Mouse (Mus musculus): Measurements from ENCODE around the gene Pycr1. TPM values are rescaled to one million over a fixed set of nuclear protein-coding genes. Genes with fewer than 3 reads are reported as not detected.

The Pycr1 gene
- polyA plus RNA-seq, 1 experiment: 41.7 TPM

- Histone ChIP-seq H3K36me3 (ENCODE audit: control insufficient read depth, insufficient read depth, low read length, poor library complexity, severe bottlenecking) (peaks cover 50% of the 10 kb centered on the region), H3K27me3 (ENCODE audit: control insufficient read depth, insufficient read depth, low read length, poor library complexity, severe bottlenecking) (no peaks in the 10 kb centered on the region), H3K9me3 (replicated peaks; ENCODE audit: control insufficient read depth, insufficient read depth, low read length, poor library complexity, severe bottlenecking) (no peaks in the 10 kb centered on the region), H3K9ac (ENCODE audit: low read depth, poor library complexity, severe bottlenecking) (peak overlapping the region; percentile 84), H3K4me3 (ENCODE audit: low read depth, low read length) (peak overlapping the region; percentile 93), H3K4me1 (ENCODE audit: control insufficient read depth, insufficient read depth, low read length) (peaks cover 1% of the 10 kb centered on the region), H3K27ac (ENCODE audit: insufficient read depth, low read length) (peak overlapping the region; percentile 61; the same call in 1 of the 2 replicates)
- TF ChIP-seq EP300 (IDR thresholded peaks at IDR 0.05; ENCODE audit: insufficient read depth, low read depth, low read length) (no peak), CTCF (IDR thresholded peaks at IDR 0.05; ENCODE audit: low read depth, low read length) (no peak)
Observed at GRCm38 (mm10) chr11:120598990-120599549, 44.5 kb downstream of the Pycr1 start.

GRCm38 (mm10) chr11:120598283-120598989 lies 45.1 kb downstream of the Pycr1 start, which contains the start of the genes Alyref and Anapc11:
Gene Alyref, minus strand, starts transcription at chr11:120598365.
Gene Anapc11, plus strand, starts transcription at chr11:120598421.
- Histone ChIP-seq H3K4me3 (ENCODE audit: low read depth, low read length) (peak within 1 kb of the TSS; percentile 97), H3K9me3 (replicated peaks; ENCODE audit: control insufficient read depth, insufficient read depth, low read length, poor library complexity, severe bottlenecking) (no peaks in the 10 kb centered on the region), H3K9ac (ENCODE audit: low read depth, poor library complexity, severe bottlenecking) (peak within 1 kb of the TSS; percentile 97), H3K36me3 (ENCODE audit: control insufficient read depth, insufficient read depth, low read length, poor library complexity, severe bottlenecking) (peaks cover 51% of the 10 kb centered on the region), H3K27ac (ENCODE audit: insufficient read depth, low read length) (peak within 1 kb of the TSS; percentile 61), H3K27me3 (ENCODE audit: control insufficient read depth, insufficient read depth, low read length, poor library complexity, severe bottlenecking) (no peaks in the 10 kb centered on the region), H3K4me1 (ENCODE audit: control insufficient read depth, insufficient read depth, low read length) (peaks cover 1% of the 10 kb centered on the region)
- TF ChIP-seq CTCF (IDR thresholded peaks at IDR 0.05; ENCODE audit: low read depth, low read length) (no peak), EP300 (IDR thresholded peaks at IDR 0.05; ENCODE audit: insufficient read depth, low read depth, low read length) (0 out of 2 replicates have a peak, but pooled peaks have one; percentile 42), POLR2A (IDR thresholded peaks at IDR 0.05; ENCODE audit: insufficient read depth, low read length) (peak; percentile 22)

GRCm38 (mm10) chr11:120597240-120598235 lies 46.0 kb downstream of the Pycr1 start:
- H3K36me3 ChIP-seq (ENCODE audit: control insufficient read depth, insufficient read depth, low read length, poor library complexity, severe bottlenecking): peaks cover 55% of the 10 kb centered on the region
- H3K9ac ChIP-seq (ENCODE audit: low read depth, poor library complexity, severe bottlenecking): peak overlapping the region; percentile 97
- no peaks in the 10 kb centered on the region for H3K27me3 ChIP-seq (ENCODE audit: control insufficient read depth, insufficient read depth, low read length, poor library complexity, severe bottlenecking)
- H3K9me3 ChIP-seq (replicated peaks; ENCODE audit: control insufficient read depth, insufficient read depth, low read length, poor library complexity, severe bottlenecking): no peaks in the 10 kb centered on the region
- peak overlapping the region; percentile 12; the same call in 1 of the 2 replicates for H3K27ac ChIP-seq (ENCODE audit: insufficient read depth, low read length)
- H3K4me1 ChIP-seq (ENCODE audit: control insufficient read depth, insufficient read depth, low read length): peaks cover 1% of the 10 kb centered on the region
- TF ChIP-seq POLR2A (IDR thresholded peaks at IDR 0.05; ENCODE audit: insufficient read depth, low read length): no peak
- no peak for TF ChIP-seq CTCF (IDR thresholded peaks at IDR 0.05; ENCODE audit: low read depth, low read length)
- no peak for TF ChIP-seq EP300 (IDR thresholded peaks at IDR 0.05; ENCODE audit: insufficient read depth, low read depth, low read length)
- H3K4me3 ChIP-seq (ENCODE audit: low read depth, low read length): peak overlapping the region; percentile 97

- no peaks in the 10 kb centered on the region for H3K4me1 ChIP-seq (ENCODE audit: control insufficient read depth, insufficient read depth, low read length)
- TF ChIP-seq CTCF (IDR thresholded peaks at IDR 0.05; ENCODE audit: low read depth, low read length) (no peak), POLR2A (IDR thresholded peaks at IDR 0.05; ENCODE audit: insufficient read depth, low read length) (no peak), EP300 (IDR thresholded peaks at IDR 0.05; ENCODE audit: insufficient read depth, low read depth, low read length) (no peak)
- H3K27me3 ChIP-seq (ENCODE audit: control insufficient read depth, insufficient read depth, low read length, poor library complexity, severe bottlenecking): no peaks in the 10 kb centered on the region
- no peak overlapping the region for H3K9ac ChIP-seq (ENCODE audit: low read depth, poor library complexity, severe bottlenecking)
- no peak overlapping the region for H3K27ac ChIP-seq (ENCODE audit: insufficient read depth, low read length)
- no peak overlapping the region for H3K4me3 ChIP-seq (ENCODE audit: low read depth, low read length)
- H3K36me3 ChIP-seq (ENCODE audit: control insufficient read depth, insufficient read depth, low read length, poor library complexity, severe bottlenecking): peaks cover 71% of the 10 kb centered on the region
- no peaks in the 10 kb centered on the region for H3K9me3 ChIP-seq (replicated peaks; ENCODE audit: control insufficient read depth, insufficient read depth, low read length, poor library complexity, severe bottlenecking)
Observed at GRCm38 (mm10) chr11:120588531-120588930, 55.0 kb downstream of the Pycr1 start.

Other genes starting within 250 kb of the Pycr1 start
- gene Nploc4, start 206.1 kb downstream of the Pycr1 start, polyA plus RNA-seq (2011; ENCODE audit: insufficient read depth, insufficient read length, low read depth, missing spikeins): 66.9 and 77.2 TPM in 2 replicates
- not detected in 2 replicates for gene Tspan10, start 201.1 kb downstream of the Pycr1 start, polyA plus RNA-seq (2011; ENCODE audit: insufficient read depth, insufficient read length, low read depth, missing spikeins)
- gene Pde6g, start 190.3 kb downstream of the Pycr1 start, polyA plus RNA-seq (2011; ENCODE audit: insufficient read depth, insufficient read length, low read depth, missing spikeins): 0.93 and 1.0 TPM in 2 replicates
- gene Oxld1, start 185.7 kb downstream of the Pycr1 start, polyA plus RNA-seq (2011; ENCODE audit: insufficient read depth, insufficient read length, low read depth, missing spikeins): 5.8 and 6.1 TPM in 2 replicates
- gene Ccdc137, start 185.7 kb downstream of the Pycr1 start, polyA plus RNA-seq (2011; ENCODE audit: insufficient read depth, insufficient read length, low read depth, missing spikeins): 15.0 and 16.1 TPM in 2 replicates
- 10.7 and 11.0 TPM in 2 replicates for gene Arl16, start 176.2 kb downstream of the Pycr1 start, polyA plus RNA-seq (2011; ENCODE audit: insufficient read depth, insufficient read length, low read depth, missing spikeins)
- gene Mrpl12, start 159.2 kb downstream of the Pycr1 start, polyA plus RNA-seq (2011; ENCODE audit: insufficient read depth, insufficient read length, low read depth, missing spikeins): 83.6 and 90.5 TPM in 2 replicates
- gene Slc25a10, start 151.9 kb downstream of the Pycr1 start, polyA plus RNA-seq (2011; ENCODE audit: insufficient read depth, insufficient read length, low read depth, missing spikeins): 8.3 TPM in 2 replicates
- 0.65 TPM in 1 of 2 replicates, not detected in the other for gene Gcgr, start 113.1 kb downstream of the Pycr1 start, polyA plus RNA-seq (2011; ENCODE audit: insufficient read depth, insufficient read length, low read depth, missing spikeins)
- gene Mcrip1, start 94.0 kb downstream of the Pycr1 start, polyA plus RNA-seq (2011; ENCODE audit: insufficient read depth, insufficient read length, low read depth, missing spikeins): 46.4 and 53.4 TPM in 2 replicates
- not detected in 2 replicates for gene Ppp1r27, start 92.6 kb downstream of the Pycr1 start, polyA plus RNA-seq (2011; ENCODE audit: insufficient read depth, insufficient read length, low read depth, missing spikeins)
- gene P4hb, start 70.5 kb downstream of the Pycr1 start, polyA plus RNA-seq (2011; ENCODE audit: insufficient read depth, insufficient read length, low read depth, missing spikeins): 326 and 338 TPM in 2 replicates
- 269 and 298 TPM in 2 replicates for gene Arhgdia, start 62.1 kb downstream of the Pycr1 start, polyA plus RNA-seq (2011; ENCODE audit: insufficient read depth, insufficient read length, low read depth, missing spikeins)
- 229 and 242 TPM in 2 replicates for gene Alyref, start 45.4 kb downstream of the Pycr1 start, polyA plus RNA-seq (2011; ENCODE audit: insufficient read depth, insufficient read length, low read depth, missing spikeins)
- gene Anapc11, start 45.3 kb downstream of the Pycr1 start, polyA plus RNA-seq (2011; ENCODE audit: insufficient read depth, insufficient read length, low read depth, missing spikeins): 84.0 and 100 TPM in 2 replicates
- not detected in 2 replicates for gene Npb, start 35.3 kb downstream of the Pycr1 start, polyA plus RNA-seq (2011; ENCODE audit: insufficient read depth, insufficient read length, low read depth, missing spikeins)
- gene Pcyt2, start 25.8 kb downstream of the Pycr1 start, polyA plus RNA-seq (2011; ENCODE audit: insufficient read depth, insufficient read length, low read depth, missing spikeins): 37.0 and 39.6 TPM in 2 replicates
- 10.8 and 11.1 TPM in 2 replicates for gene Sirt7, start 18.5 kb downstream of the Pycr1 start, polyA plus RNA-seq (2011; ENCODE audit: insufficient read depth, insufficient read length, low read depth, missing spikeins)
- 48.0 and 53.0 TPM in 2 replicates for gene Mafg, start 10.2 kb downstream of the Pycr1 start, polyA plus RNA-seq (2011; ENCODE audit: insufficient read depth, insufficient read length, low read depth, missing spikeins)
- not detected in 2 replicates for gene Myadml2, start 4.4 kb upstream of the Pycr1 start, polyA plus RNA-seq (2011; ENCODE audit: insufficient read depth, insufficient read length, low read depth, missing spikeins)
- 2.3 and 5.1 TPM in 2 replicates for gene Notum, start 17.4 kb upstream of the Pycr1 start, polyA plus RNA-seq (2011; ENCODE audit: insufficient read depth, insufficient read length, low read depth, missing spikeins)
- 46.5 and 50.8 TPM in 2 replicates for gene Aspscr1, start 29.2 kb upstream of the Pycr1 start, polyA plus RNA-seq (2011; ENCODE audit: insufficient read depth, insufficient read length, low read depth, missing spikeins)
- gene Cenpx, start 70.0 kb upstream of the Pycr1 start, polyA plus RNA-seq (2011; ENCODE audit: insufficient read depth, insufficient read length, low read depth, missing spikeins): 38.0 and 45.3 TPM in 2 replicates
- 7.3 and 9.8 TPM in 2 replicates for gene Lrrc45, start 70.2 kb upstream of the Pycr1 start, polyA plus RNA-seq (2011; ENCODE audit: insufficient read depth, insufficient read length, low read depth, missing spikeins)
- gene Rac3, start 77.7 kb upstream of the Pycr1 start, polyA plus RNA-seq (2011; ENCODE audit: insufficient read depth, insufficient read length, low read depth, missing spikeins): 16.6 and 20.7 TPM in 2 replicates
- 54.3 and 68.2 TPM in 2 replicates for gene Dcxr, start 83.5 kb upstream of the Pycr1 start, polyA plus RNA-seq (2011; ENCODE audit: insufficient read depth, insufficient read length, low read depth, missing spikeins)
- not detected in 2 replicates for gene Cbr2, start 88.3 kb upstream of the Pycr1 start, polyA plus RNA-seq (2011; ENCODE audit: insufficient read depth, insufficient read length, low read depth, missing spikeins)
- 56.2 and 85.9 TPM in 2 replicates for gene Hmga1b, start 119.0 kb upstream of the Pycr1 start, polyA plus RNA-seq (2011; ENCODE audit: insufficient read depth, insufficient read length, low read depth, missing spikeins)
- 8.9 and 9.3 TPM in 2 replicates for gene Rfng, start 140.4 kb upstream of the Pycr1 start, polyA plus RNA-seq (2011; ENCODE audit: insufficient read depth, insufficient read length, low read depth, missing spikeins)
- gene Gps1, start 140.5 kb upstream of the Pycr1 start, polyA plus RNA-seq (2011; ENCODE audit: insufficient read depth, insufficient read length, low read depth, missing spikeins): 92.0 and 95.2 TPM in 2 replicates
- gene Dus1l, start 152.6 kb upstream of the Pycr1 start, polyA plus RNA-seq (2011; ENCODE audit: insufficient read depth, insufficient read length, low read depth, missing spikeins): 56.7 and 66.9 TPM in 2 replicates
- gene Fasn, start 180.8 kb upstream of the Pycr1 start, polyA plus RNA-seq (2011; ENCODE audit: insufficient read depth, insufficient read length, low read depth, missing spikeins): 114 and 127 TPM in 2 replicates

All from ES-Bruce4 (cell line).